Mouse (Mus musculus) kidney, postnatal 0 days (tissue): ENCODE data around the gene Pex5l. TPM values are rescaled to one million over a fixed set of nuclear protein-coding genes. Genes with fewer than 3 reads are reported as not detected.

Source experiments
- ATAC-seq: fragments of 200-750 bp; cut with Nextera tagmentation; replicated peaks from 2 replicates; pipeline ENCODE4 v1.8.0; 2017; ENCODE audit warnings: low read depth, moderate number of reproducible peaks, moderate TSS enrichment, moderate library complexity; ENCODE audit not compliant: low FRiP score
- DNase-seq: peaks from one replicate; pipeline ENCODE4 v3.0.0-alpha.2; 2016; ENCODE audit warnings: low spot score
- H3K27ac ChIP-seq: fragments of 300-500 bp; sonication (generic); 2 replicates; pipeline ENCODE4 v1.5.1; 2014; ENCODE audit warnings: mild to moderate bottlenecking
- H3K27me3 ChIP-seq: fragments of 300-500 bp; sonication (generic); 2 replicates; pipeline ENCODE4 v1.6.1; 2014; ENCODE audit warnings: low read length, mixed read lengths; ENCODE audit not compliant: insufficient read depth
- H3K36me3 ChIP-seq: fragments of 300-500 bp; sonication (generic); 2 replicates; pipeline ENCODE4 v1.6.1; 2014; ENCODE audit warnings: low read length, mixed read lengths; ENCODE audit not compliant: insufficient read depth
- H3K4me1 ChIP-seq: fragments of 300-500 bp; sonication (generic); replicated peaks from 2 replicates; pipeline ENCODE4 v1.6.1; 2014; ENCODE audit warnings: antibody characterized with exemption, low read length, mixed read lengths; ENCODE audit not compliant: insufficient read depth
- H3K4me2 ChIP-seq: fragments of 300-500 bp; sonication (generic); 2 replicates; pipeline ENCODE4 v1.6.1; 2014; ENCODE audit warnings: mild to moderate bottlenecking, low read length, moderate library complexity, mixed read lengths
- H3K4me3 ChIP-seq: fragments of 300-500 bp; sonication (generic); replicated peaks from 2 replicates; pipeline ENCODE4 v1.5.1; 2014; ENCODE audit warnings: low read depth, low read length
- H3K9ac ChIP-seq: fragments of 300-500 bp; sonication (generic); 2 replicates; pipeline ENCODE4 v1.6.1; 2014; ENCODE audit warnings: low read depth, low read length
- H3K9me3 ChIP-seq: fragments of 300-500 bp; sonication (generic); replicated peaks from 2 replicates; pipeline ENCODE4 v1.6.1; 2016; ENCODE audit warnings: low read length, inconsistent platforms, mixed read lengths
- CTCF ChIP-seq: IDR thresholded peaks from 2 replicates; pipeline ENCODE4 v1.5.1; 2016; ENCODE audit warnings: antibody characterized with exemption, low read depth, mild to moderate bottlenecking, moderate library complexity
- WGBS: fragments of 180-500 bp; shearing (Covaris S2); extraction: QIAGEN DNeasy Blood & Tissue Kit; methylation state at CpG from one replicate; pipeline ENCODE4 v1.1.7; 2014; 5-methylcytosine and 5-hydroxymethylcytosine counted together
- polyA plus RNA-seq: library from polyadenylated mRNA; unstranded; fragments of >200 nt; fragmentation: Nextera tagmentation; extraction: Ambion mirVana; gene quantifications from 2 replicates; pipeline ENCODE4 v1.2.1, GENCODE M21; 2015

Pex5l gene
- polyA plus RNA-seq = 0.13 and 0.17 TPM in 2 replicates

- ATAC-seq (peak; percentile 94), DNase-seq (peak; percentile 75)
- Histone ChIP-seq H3K36me3 (no peaks in the 10 kb centered on the region), H3K9ac (no peak within 1 kb of the TSS), H3K27ac (no peak within 1 kb of the TSS), H3K4me1 (0 out of 2 replicates have a peak, but pooled peaks cover 5% of the 10 kb centered on the region), H3K4me3 (peak within 1 kb of the TSS; percentile 48), H3K4me2 (peak within 1 kb of the TSS; percentile 71), H3K27me3 (peaks cover 7% of the 10 kb centered on the region; the same call in 1 of the 2 replicates), H3K9me3 (no peaks in the 10 kb centered on the region)
- peak; percentile 53 for TF ChIP-seq CTCF
- under 1% methylated on average over 61 of the region's 88 CpGs for WGBS
Measured at GRCm38 (mm10) chr3:33142901-33143461, at the start of gene Pex5l. Pex5l (minus strand) TSS chr3:33143247.

GRCm38 (mm10) chr3:33165186-33165585 is 22.1 kb upstream of the Pex5l start:
- Histone ChIP-seq H3K9ac (no peak overlapping the region), H3K9me3 (no peaks in the 10 kb centered on the region), H3K4me1 (no peaks in the 10 kb centered on the region), H3K27me3 (no peaks in the 10 kb centered on the region), H3K27ac (no peak overlapping the region), H3K4me2 (no peak overlapping the region), H3K4me3 (no peak overlapping the region), H3K36me3 (no peaks in the 10 kb centered on the region)
- DNase-seq = no peak
- 59% methylated on average over 3 of the region's 3 CpGs for WGBS
- ATAC-seq = no peak
- TF ChIP-seq CTCF = no peak

- Histone ChIP-seq H3K9me3 (no peaks in the 10 kb centered on the region), H3K27ac (no peak overlapping the region), H3K4me3 (no peak overlapping the region), H3K27me3 (no peaks in the 10 kb centered on the region), H3K4me2 (no peak overlapping the region), H3K36me3 (no peaks in the 10 kb centered on the region), H3K4me1 (no peaks in the 10 kb centered on the region), H3K9ac (no peak overlapping the region)
- ATAC-seq (no peak), DNase-seq (peak; percentile 2)
- TF ChIP-seq CTCF = peak; percentile 14; the same call in 1 of the 2 replicates
Measured at GRCm38 (mm10) chr3:33163821-33164220, 20.8 kb upstream of the Pex5l start.

GRCm38 (mm10) chr3:33143592-33143991 is 545 bp upstream of the Pex5l start:
- ATAC-seq (no peak), DNase-seq (no peak)
- 81% methylated on average over 7 of the region's 7 CpGs for WGBS
- no peaks in the 10 kb centered on the region for H3K9me3 ChIP-seq
- H3K9ac ChIP-seq = no peak overlapping the region
- peaks cover 7% of the 10 kb centered on the region; the same call in 1 of the 2 replicates for H3K27me3 ChIP-seq
- H3K4me2 ChIP-seq = 0 out of 2 replicates have a peak overlapping the region, but pooled peaks have one; percentile 71
- peak overlapping the region; percentile 48; the same call in 1 of the 2 replicates for H3K4me3 ChIP-seq
- no peak overlapping the region for H3K27ac ChIP-seq
- no peaks in the 10 kb centered on the region for H3K36me3 ChIP-seq
- TF ChIP-seq CTCF = no peak
- 0 out of 2 replicates have a peak, but pooled peaks cover 5% of the 10 kb centered on the region for H3K4me1 ChIP-seq

- 2% methylated on average over 17 of the region's 17 CpGs for WGBS
- ATAC-seq = no peak
- H3K9me3 ChIP-seq = no peaks in the 10 kb centered on the region
- H3K4me1 ChIP-seq = 0 out of 2 replicates have a peak, but pooled peaks cover 5% of the 10 kb centered on the region
- no peak overlapping the region for H3K9ac ChIP-seq
- H3K27me3 ChIP-seq = peaks cover 7% of the 10 kb centered on the region; the same call in 1 of the 2 replicates
- no peak overlapping the region for H3K27ac ChIP-seq
- H3K4me2 ChIP-seq = peak overlapping the region; percentile 71
- peak; percentile 5 for DNase-seq
- peak overlapping the region; percentile 48 for H3K4me3 ChIP-seq
- TF ChIP-seq CTCF = no peak
- H3K36me3 ChIP-seq = no peaks in the 10 kb centered on the region
Measured at GRCm38 (mm10) chr3:33142398-33142797, 649 bp downstream of the Pex5l start.

- Histone ChIP-seq H3K27ac (no peak overlapping the region), H3K4me2 (no peak overlapping the region), H3K9ac (no peak overlapping the region), H3K9me3 (no peaks in the 10 kb centered on the region), H3K4me1 (no peaks in the 10 kb centered on the region), H3K27me3 (no peaks in the 10 kb centered on the region), H3K4me3 (no peak overlapping the region), H3K36me3 (no peaks in the 10 kb centered on the region)
- DNase-seq = no peak
- ATAC-seq = no peak
- no peak for TF ChIP-seq CTCF
Measured at GRCm38 (mm10) chr3:33129944-33130343, 13.1 kb downstream of the Pex5l start.
